Mouse (Mus musculus) gastrocnemius, postnatal 25 days (tissue): Measurements from ENCODE around the gene Zfp579. TPM values are rescaled to one million over a fixed set of nuclear protein-coding genes. Genes with fewer than 3 reads are reported as not detected.
A peak's percentile ranks its signal among the peaks of the same experiment; 100 is the strongest.
"Not testable (repeated sequence)": the region's sequence is repeated elsewhere in the genome, so short reads cannot be mapped to it uniquely, and the experiment has no call there.

Experiments used
- DNase-seq: peaks from one replicate; pipeline ENCODE4 v3.0.0; 2022
- total RNA-seq, 2 experiments: library from RNA; stranded (reverse); gene quantifications; 1 replicate in 1 of 2; 2 replicates in 1 of 2; pipeline ENCODE4 v1.2.3; 2021

Gene Zfp579
- total RNA-seq, 2 experiments from 2014 or later, result 10.2 to 14.9 TPM

- DNase-seq, result peak; percentile 97
Observed at GRCm38 (mm10) chr7:5015118-5016001, 19.4 kb upstream of the Zfp579 start, which contains the start of gene Gm44973. Gene Gm44973 (plus strand): TSS chr7:5015496.

GRCm38 (mm10) chr7:5014251-5015117 is 18.5 kb upstream of the Zfp579 start, which contains the start of the genes Zfp524 and Fiz1:
Gene Zfp524 (plus strand): TSS chr7:5014415.
Gene Fiz1 (minus strand): TSS chr7:5014697.
- peak; percentile 96 for DNase-seq

GRCm38 (mm10) chr7:5012681-5013513 is 16.9 kb upstream of the Zfp579 start:
- no peak for DNase-seq

GRCm38 (mm10) chr7:5008229-5008628 is 12.3 kb upstream of the Zfp579 start:
- no peak for DNase-seq

GRCm38 (mm10) chr7:5002876-5003275 is 6.9 kb upstream of the Zfp579 start:
- DNase-seq, result not testable (repeated sequence)

GRCm38 (mm10) chr7:4999876-5000275 is 3.9 kb upstream of the Zfp579 start:
- DNase-seq, result no peak

GRCm38 (mm10) chr7:4996934-4997333 is 976 bp upstream of the Zfp579 start:
- DNase-seq, result no peak

- no peak for DNase-seq
Observed at GRCm38 (mm10) chr7:4995268-4996002, 523 bp downstream of the Zfp579 start.

- DNase-seq, result no peak
Observed at GRCm38 (mm10) chr7:4993999-4994788, 1.8 kb downstream of the Zfp579 start.

GRCm38 (mm10) chr7:4993347-4993998 is 2.5 kb downstream of the Zfp579 start:
- no peak for DNase-seq

GRCm38 (mm10) chr7:4988250-4988649 is 7.7 kb downstream of the Zfp579 start:
- no peak for DNase-seq

- DNase-seq, result no peak
Observed at GRCm38 (mm10) chr7:4976832-4977231, 19.1 kb downstream of the Zfp579 start.

- DNase-seq, result no peak
Observed at GRCm38 (mm10) chr7:4975455-4975854, 20.5 kb downstream of the Zfp579 start.

GRCm38 (mm10) chr7:4972321-4973047 is 23.5 kb downstream of the Zfp579 start:
- DNase-seq, result peak; percentile 83

GRCm38 (mm10) chr7:4971710-4972109 is 24.2 kb downstream of the Zfp579 start:
- DNase-seq, result no peak

- DNase-seq, result no peak
Observed at GRCm38 (mm10) chr7:4971068-4971467, 24.9 kb downstream of the Zfp579 start, which contains the start of gene Sbk3. Gene Sbk3 (minus strand): TSS chr7:4971168.

GRCm38 (mm10) chr7:4964988-4965387 is 31.0 kb downstream of the Zfp579 start:
- no peak for DNase-seq

- DNase-seq, result peak; percentile 81
Observed at GRCm38 (mm10) chr7:4964272-4964671, 31.7 kb downstream of the Zfp579 start, which contains the start of gene Sbk2. Gene Sbk2 (minus strand): TSS chr7:4964406.

GRCm38 (mm10) chr7:4963527-4963926 is 32.4 kb downstream of the Zfp579 start:
- no peak for DNase-seq
